Mouse (Mus musculus) G1E (cell line): ENCODE results near the gene Gprc5c. TPM values are rescaled to one million over a fixed set of nuclear protein-coding genes. Genes with fewer than 3 reads are reported as not detected.

ENCODE experiments used
- ATAC-seq: 2 replicates; pipeline ENCODE4 v1.8.0; 2016; ENCODE audit warnings: mild to moderate bottlenecking; ENCODE audit not compliant: insufficient number of reproducible peaks, poor library complexity, low FRiP score, severe bottlenecking; ENCODE audit errors: extremely low read depth
- DNase-seq: peaks from one replicate; pipeline ENCODE4 v3.0.0; 2012; ENCODE audit warnings: low spot score
- H3K27me3 ChIP-seq: 2 replicates; pipeline ENCODE4 v1.6.1; 2012; ENCODE audit warnings: mild to moderate bottlenecking, low read length, inconsistent platforms; ENCODE audit not compliant: insufficient read depth
- H3K36me3 ChIP-seq: replicated peaks from 2 replicates; pipeline ENCODE3; 2012; ENCODE audit warnings: mild to moderate bottlenecking, inconsistent platforms
- H3K4me1 ChIP-seq: 2 replicates; pipeline ENCODE4 v1.6.1; 2012; ENCODE audit warnings: low read depth, low read length, inconsistent platforms, mixed read lengths; ENCODE audit not compliant: insufficient read depth
- H3K4me3 ChIP-seq: 2 replicates; pipeline ENCODE4 v1.5.1; 2012; ENCODE audit warnings: low read depth, mild to moderate bottlenecking, inconsistent platforms, low read length, moderate library complexity, mixed read lengths
- H3K9me3 ChIP-seq: replicated peaks from 2 replicates; pipeline ENCODE4 v1.6.1; 2012; ENCODE audit warnings: inconsistent platforms
- CTCF ChIP-seq: IDR thresholded peaks from 2 replicates; pipeline ENCODE4 v1.5.1; 2012; ENCODE audit warnings: low read depth, low read length, inconsistent platforms, mixed read lengths
- GATA1 ChIP-seq: IDR thresholded peaks from 2 replicates; pipeline ENCODE4 v1.6.1; 2012; ENCODE audit warnings: borderline replicate concordance, low read length, inconsistent platforms, mixed read lengths
- GATA2 ChIP-seq: IDR thresholded peaks from 2 replicates; pipeline ENCODE4 v1.6.1; 2012; ENCODE audit warnings: low read depth, low read length, inconsistent platforms, borderline replicate concordance
- POLR2AphosphoS5 ChIP-seq: IDR thresholded peaks from 2 replicates; pipeline ENCODE4 v1.6.1; 2012; ENCODE audit warnings: low read depth, low read length, inconsistent platforms; ENCODE audit not compliant: insufficient replicate concordance
- TAL1 ChIP-seq: conservative IDR thresholded peaks from 2 replicates; pipeline ENCODE4 v1.6.1; 2012; ENCODE audit warnings: low read depth, low read length, inconsistent platforms, mixed read lengths
- polyA plus RNA-seq: library from polyadenylated mRNA; stranded (reverse); fragments of >175 nt; gene quantifications from 2 replicates; pipeline ENCODE4 v1.2.3, GENCODE M21; 2012
- total RNA-seq, 2 experiments: library from RNA; stranded (forward) in 1 of 2; stranded (reverse) in 1 of 2; fragments of 200-1000 nt in 1 of 2; fragments of >200 nt in 1 of 2; fragmentation: Nextera tagmentation in 1 of 2; gene quantifications; 2 replicates each; pipeline ENCODE4 v1.2.3; 2014 to 2017

The Gprc5c gene
- total and polyA plus RNA-seq, 3 experiments, result 0.22 TPM; not detected in 2

GRCm38 (mm10) chr11:114889991-114890518 lies 39.1 kb downstream of the Gprc5c start, which contains the start of gene Cd300a:
Gene Cd300a (plus strand): TSS chr11:114890041.
- no peak within 1 kb of the TSS; the same call in 1 of the 2 replicates for H3K4me3 ChIP-seq
- no peak for TF ChIP-seq CTCF
- no peak for TF ChIP-seq GATA2
- no peak for TF ChIP-seq TAL1
- no peak for TF ChIP-seq GATA1
- TF ChIP-seq POLR2AphosphoS5, result no peak
- ATAC-seq (no peak), DNase-seq (no peak)
- no peaks in the 10 kb centered on the region; the same call in 1 of the 2 replicates for H3K27me3 ChIP-seq
- no peaks in the 10 kb centered on the region for H3K36me3 ChIP-seq
- H3K4me1 ChIP-seq, result no peaks in the 10 kb centered on the region
- H3K9me3 ChIP-seq, result peaks cover 44% of the 10 kb centered on the region

DNA sequence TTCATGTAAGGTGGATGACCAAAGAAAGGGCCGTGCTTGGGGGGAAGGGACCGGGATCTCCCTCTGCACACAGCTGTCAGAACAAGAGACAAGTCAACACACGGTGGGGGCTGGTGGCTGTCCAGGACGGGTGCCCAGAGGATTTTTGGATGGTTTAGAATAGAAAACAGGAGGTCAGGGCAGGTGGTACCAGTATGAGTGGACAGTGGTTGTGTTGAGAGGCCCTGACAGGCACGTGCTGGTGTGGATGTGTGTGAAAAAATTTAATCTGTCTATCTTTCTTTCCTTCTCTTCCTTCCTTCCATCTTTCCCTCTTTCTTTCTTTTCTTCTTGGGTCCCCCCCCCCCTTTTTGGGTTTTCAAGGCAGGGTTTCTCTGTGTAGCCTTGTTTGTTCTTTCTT lies 39.6 kb downstream of the Gprc5c start:
- TF ChIP-seq CTCF (no peak), POLR2AphosphoS5 (no peak), GATA1 (no peak), TAL1 (no peak), GATA2 (no peak)
- H3K27me3 ChIP-seq, result no peaks in the 10 kb centered on the region; the same call in 1 of the 2 replicates
- H3K9me3 ChIP-seq, result peaks cover 41% of the 10 kb centered on the region
- no peak overlapping the region for H3K4me3 ChIP-seq
- H3K36me3 ChIP-seq, result no peaks in the 10 kb centered on the region
- DNase-seq (no peak), ATAC-seq (no peak; the same call in 1 of the 2 replicates)
- H3K4me1 ChIP-seq, result no peaks in the 10 kb centered on the region

GRCm38 (mm10) chr11:114896085-114896484 lies 45.1 kb downstream of the Gprc5c start:
- TF ChIP-seq POLR2AphosphoS5, result no peak
- TF ChIP-seq CTCF, result no peak
- TF ChIP-seq GATA1, result no peak
- TF ChIP-seq TAL1, result no peak
- TF ChIP-seq GATA2, result no peak
- DNase-seq, result no peak
- Histone ChIP-seq H3K4me1 (no peaks in the 10 kb centered on the region), H3K4me3 (no peak overlapping the region), H3K27me3 (no peaks in the 10 kb centered on the region), H3K9me3 (peaks cover 37% of the 10 kb centered on the region), H3K36me3 (no peaks in the 10 kb centered on the region)
- ATAC-seq, result no peak

GRCm38 (mm10) chr11:114898026-114898425 lies 47.1 kb downstream of the Gprc5c start:
- DNase-seq (no peak), ATAC-seq (no peak; the same call in 1 of the 2 replicates)
- no peaks in the 10 kb centered on the region for H3K27me3 ChIP-seq
- no peaks in the 10 kb centered on the region for H3K36me3 ChIP-seq
- TF ChIP-seq POLR2AphosphoS5 (no peak), TAL1 (no peak), GATA1 (no peak), GATA2 (no peak), CTCF (no peak)
- H3K4me3 ChIP-seq, result no peak overlapping the region
- peaks cover 38% of the 10 kb centered on the region for H3K9me3 ChIP-seq
- no peaks in the 10 kb centered on the region for H3K4me1 ChIP-seq

DNA sequence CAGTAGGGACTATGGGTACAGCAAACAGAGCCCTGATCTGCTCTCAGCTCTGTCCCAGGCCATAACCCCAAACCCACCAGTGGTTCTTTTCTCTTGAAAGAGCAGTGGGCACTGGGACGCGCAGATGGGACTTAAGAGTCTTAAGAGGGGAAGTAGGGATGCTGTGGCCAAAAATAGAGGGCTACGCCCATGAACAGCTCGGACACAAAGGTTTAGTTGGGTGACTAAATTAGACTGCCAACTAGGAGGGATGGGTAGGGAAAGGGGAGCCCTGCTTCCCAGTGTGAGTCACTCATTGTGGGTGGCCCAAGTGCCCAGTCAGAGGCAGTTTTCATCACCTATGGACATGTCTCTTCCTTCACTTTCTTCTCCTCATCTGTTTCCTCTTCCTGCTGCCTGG lies 52.3 kb downstream of the Gprc5c start:
- no peak overlapping the region for H3K4me3 ChIP-seq
- peaks cover 40% of the 10 kb centered on the region for H3K9me3 ChIP-seq
- TF ChIP-seq GATA2, result no peak
- no peak for TF ChIP-seq GATA1
- TF ChIP-seq TAL1, result no peak
- no peak for TF ChIP-seq POLR2AphosphoS5
- TF ChIP-seq CTCF, result no peak
- H3K36me3 ChIP-seq, result no peaks in the 10 kb centered on the region
- no peak for ATAC-seq
- no peak for DNase-seq
- H3K27me3 ChIP-seq, result no peaks in the 10 kb centered on the region
- H3K4me1 ChIP-seq, result no peaks in the 10 kb centered on the region

GRCm38 (mm10) chr11:114907567-114907966 lies 56.6 kb downstream of the Gprc5c start:
- no peaks in the 10 kb centered on the region for H3K36me3 ChIP-seq
- H3K9me3 ChIP-seq, result peaks cover 35% of the 10 kb centered on the region
- ATAC-seq (no peak), DNase-seq (no peak)
- no peaks in the 10 kb centered on the region for H3K4me1 ChIP-seq
- H3K27me3 ChIP-seq, result no peaks in the 10 kb centered on the region
- no peak overlapping the region for H3K4me3 ChIP-seq
- TF ChIP-seq GATA2 (no peak), POLR2AphosphoS5 (no peak), GATA1 (no peak), CTCF (no peak), TAL1 (no peak)
